17 mouse cellular contexts compared by ENCODE assay signal in the genomic region with DNA sequence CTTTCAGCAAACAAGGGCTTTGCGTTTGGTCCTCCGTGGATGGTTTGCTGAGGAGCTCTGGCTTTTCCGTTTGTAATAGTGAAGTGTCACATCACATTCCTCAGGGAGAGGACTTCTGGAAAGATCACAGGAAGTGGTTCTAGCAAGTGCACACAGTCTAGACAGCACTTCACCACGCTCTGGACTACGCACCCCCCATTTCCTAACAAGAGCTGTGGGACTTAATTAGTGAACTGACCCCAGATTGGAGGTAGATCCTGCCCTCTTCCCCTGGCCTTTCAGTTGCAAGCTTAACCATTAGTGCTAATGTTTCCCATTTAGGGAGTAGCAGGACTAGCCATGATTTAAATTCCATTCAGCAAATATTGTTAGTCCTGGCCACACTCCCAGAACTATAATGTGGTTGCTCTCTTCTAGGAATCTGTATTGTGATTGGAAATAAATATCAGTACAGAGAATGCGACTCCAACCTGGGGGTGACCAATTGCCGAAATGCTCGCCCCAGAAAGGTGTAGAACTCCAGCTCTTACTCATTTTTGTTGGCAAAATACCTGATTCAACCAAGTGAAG. TPM values are rescaled to one million over a fixed set of nuclear protein-coding genes. Genes with fewer than 3 reads are reported as not detected.
DNase-seq lines count a peak whose midpoint lies in the region; ATAC-seq and TF ChIP-seq lines count a peak whose summit lies in the region.
"Had no signal": no experiment of that assay in that cellular context is flagged by ENCODE, and none has a peak within 500 bp of the region (broad histone marks: within the 10 kb centered on the region; RNA-seq: fewer than 3 reads in every experiment).

No protein-coding gene starts in this region.

- no peak overlapping the region for H3K9ac ChIP-seq in kidney, embryonic 14.5 days (ENCODE audit: low read depth, low read length)
- no peak overlapping the region for H3K9ac ChIP-seq in kidney, postnatal 0 days (ENCODE audit: low read depth, low read length)
- H3K9ac ChIP-seq: embryonic facial prominence, embryonic 13.5 days; heart, embryonic 12.5 days had no signal

- no peaks in the 10 kb centered on the region for H3K36me3 ChIP-seq in kidney, embryonic 14.5 days (ENCODE audit: control insufficient read depth, insufficient read depth, low read length)
- no peaks in the 10 kb centered on the region for H3K36me3 ChIP-seq in kidney, postnatal 0 days (ENCODE audit: insufficient read depth, low read length)
- H3K36me3 ChIP-seq: embryonic facial prominence, embryonic 13.5 days; forebrain, embryonic 10.5 days; heart, embryonic 12.5 days had no signal

- peaks cover 3% of the 10 kb centered on the region; the same call in 1 of the 2 replicates for H3K4me1 ChIP-seq in kidney, embryonic 14.5 days (ENCODE audit: control insufficient read depth, insufficient read depth, low read length)
- H3K4me1 ChIP-seq in kidney, postnatal 0 days (replicated peaks; ENCODE audit: insufficient read depth, low read length): peaks cover 5% of the 10 kb centered on the region; the same call in 1 of the 2 replicates
- H3K4me1 ChIP-seq: forebrain, embryonic 10.5 days; heart, embryonic 12.5 days had no signal

- ATAC-seq in kidney, embryonic 14.5 days (ENCODE audit: low FRiP score, low TSS enrichment): peak; percentile 51
- peak; percentile 36; the same call in 1 of the 2 replicates for ATAC-seq in kidney, postnatal 0 days (replicated peaks; ENCODE audit: low FRiP score, low read depth)

- no peak for TF ChIP-seq CTCF in gastrocnemius, adult 2 months (IDR thresholded peaks at IDR 0.05)
- TF ChIP-seq CTCF in kidney, postnatal 0 days (IDR thresholded peaks at IDR 0.05; ENCODE audit: low read depth): no peak

- H3K4me2 ChIP-seq in kidney, embryonic 14.5 days (replicated peaks; ENCODE audit: low read depth, low read length): no peak overlapping the region
- 0 out of 2 replicates have a peak overlapping the region, but pooled peaks have one; percentile 2 for H3K4me2 ChIP-seq in kidney, postnatal 0 days (ENCODE audit: low read length)
- H3K4me2 ChIP-seq: embryonic facial prominence, embryonic 13.5 days; heart, embryonic 12.5 days; liver, embryonic 11.5 days had no signal

- H3K27ac ChIP-seq in gastrocnemius, adult 2 months: peak overlapping the region; percentile 32
- H3K27ac ChIP-seq in kidney, embryonic 14.5 days (ENCODE audit: low read depth, low read length): no peak overlapping the region
- peak overlapping the region; percentile 44 for H3K27ac ChIP-seq in kidney, postnatal 0 days
- H3K27ac ChIP-seq: embryonic facial prominence, embryonic 13.5 days; forebrain, embryonic 10.5 days; stomach, postnatal 0 days had no signal

- DNase-seq in gastrocnemius, adult 2 months: no peak
- DNase-seq in gastrocnemius, postnatal 36 days: no peak
- no peak for DNase-seq in kidney, adult 11 months
- DNase-seq in 3T3-L1 (ENCODE audit: low read depth, low spot score): peak; percentile 32
- DNase-seq in kidney, postnatal 0 days (ENCODE audit: low spot score): peak; percentile 84
- no peak for DNase-seq in right cerebral cortex, postnatal 36 days (ENCODE audit: low spot score in 2 of 2)
- DNase-seq in adrenal gland, postnatal 4 days (ENCODE audit: low spot score in 2 of 2): no peak
- DNase-seq: adrenal gland, postnatal 25 days; cerebellum, adult 8-10 months; gastrocnemius, postnatal 10 days; thymus, postnatal 14 days had no signal

- 44% methylated on average over 8 of the region's 8 CpGs for WGBS in kidney, embryonic 14.5 days
- WGBS in kidney, postnatal 0 days: 33% methylated on average over 8 of the region's 8 CpGs

- H3K27me3 ChIP-seq in kidney, embryonic 14.5 days (ENCODE audit: control insufficient read depth, insufficient read depth, low read length): no peaks in the 10 kb centered on the region
- H3K27me3 ChIP-seq in kidney, postnatal 0 days (ENCODE audit: insufficient read depth, low read length): no peaks in the 10 kb centered on the region
- H3K27me3 ChIP-seq: embryonic facial prominence, embryonic 13.5 days; heart, embryonic 12.5 days had no signal

- intact Hi-C loops in gastrocnemius, adult 2 months (cut with DNase I): no loop called here
- intact Hi-C loops in gastrocnemius, postnatal 36 days (cut with DNase I): no loop called here

- H3K4me3 ChIP-seq in gastrocnemius, adult 2 months: 0 out of 2 replicates have a peak overlapping the region, but pooled peaks have one; percentile 3
- H3K4me3 ChIP-seq in kidney, embryonic 14.5 days (ENCODE audit: low read length): no peak overlapping the region
- H3K4me3 ChIP-seq in kidney, postnatal 0 days (replicated peaks; ENCODE audit: low read depth, low read length): no peak overlapping the region
- H3K4me3 ChIP-seq: embryonic facial prominence, embryonic 13.5 days; forebrain, embryonic 10.5 days; heart, embryonic 12.5 days had no signal

- no peaks in the 10 kb centered on the region for H3K9me3 ChIP-seq in kidney, embryonic 14.5 days (ENCODE audit: control insufficient read depth, low read length)
- no peaks in the 10 kb centered on the region for H3K9me3 ChIP-seq in kidney, postnatal 0 days (replicated peaks; ENCODE audit: low read length)
- H3K9me3 ChIP-seq: embryonic facial prominence, embryonic 13.5 days; forebrain, embryonic 10.5 days had no signal

RNA-seq across cellular contexts. Expression of a gene that starts 10.2 kb away (rescaled TPM):
- total RNA-seq in gastrocnemius, adult 2 months (2021): 1 to 10 TPM; 2.3 TPM
- total RNA-seq in gastrocnemius, postnatal 36 days (2021): 1 to 10 TPM in 1 of 2 experiments, under 1 TPM in 1; 0.97 to 1.8 TPM
- 11.9 and 16.9 TPM in 2 replicates for polyA plus RNA-seq in kidney, embryonic 14.5 days (2014; fragmentation: Nextera tagmentation; extraction: Ambion mirVana)
- 11.8 and 12.2 TPM in 2 replicates for polyA plus RNA-seq in kidney, postnatal 0 days (2015; fragmentation: Nextera tagmentation; extraction: Ambion mirVana)
- 10 to 100 TPM; 14.9 to 15.2 TPM for total RNA-seq in adrenal gland, postnatal 4 days (2021)

RNA-seq across cellular contexts. Expression of a gene that starts 10.4 kb away (rescaled TPM):
- 1 to 10 TPM; 1.3 to 1.6 TPM for total RNA-seq in gastrocnemius, adult 2 months (2021)
- total RNA-seq in gastrocnemius, postnatal 36 days (2021): 1 to 10 TPM; 1.1 to 1.4 TPM
- polyA plus RNA-seq in kidney, embryonic 14.5 days (2014; fragmentation: Nextera tagmentation; extraction: Ambion mirVana): 5.4 and 8.7 TPM in 2 replicates
- polyA plus RNA-seq in kidney, postnatal 0 days (2015; fragmentation: Nextera tagmentation; extraction: Ambion mirVana): 6.6 and 8.0 TPM in 2 replicates
- 10 to 100 TPM; 30.5 to 31.6 TPM for total RNA-seq in adrenal gland, postnatal 4 days (2021)

Comparison
In these comparisons a context has a peak if more than half of its experiments do, and no peak if none do; other contexts are left out.
1. DNase-seq: peak in 3T3-L1 (single experiment) and kidney, postnatal 0 days (single experiment); none in gastrocnemius, adult 2 months (single experiment), gastrocnemius, postnatal 36 days (0 of 2), kidney, adult 11 months (single experiment), right cerebral cortex, postnatal 36 days (0 of 2) and adrenal gland, postnatal 4 days (0 of 2).
2. RNA of a gene that starts 10.2 kb away (total RNA-seq): 14.9 to 15.2 TPM in adrenal gland, postnatal 4 days; 2.3 TPM in gastrocnemius, adult 2 months and 0.97 to 1.8 TPM in gastrocnemius, postnatal 36 days; every median in the first group is over 4 times any median in the second.
3. RNA of a gene that starts 10.4 kb away (total RNA-seq): 30.5 to 31.6 TPM in adrenal gland, postnatal 4 days; 1.3 to 1.6 TPM in gastrocnemius, adult 2 months and 1.1 to 1.4 TPM in gastrocnemius, postnatal 36 days; every median in the first group is over 10 times any median in the second.